Mouse (Mus musculus) midbrain, embryonic 11.5 days (tissue): Measurements from ENCODE around the gene Olfr1128. TPM values are rescaled to one million over a fixed set of nuclear protein-coding genes. Genes with fewer than 3 reads are reported as not detected.
"Not testable (repeated sequence)": the region's sequence is repeated elsewhere in the genome, so short reads cannot be mapped to it uniquely, and the experiment has no call there.

Experiments
- ATAC-seq: fragments of 200-750 bp; cut with Nextera tagmentation; 2 replicates; pipeline ENCODE4 v1.8.0; 2017; ENCODE audit warnings: moderate TSS enrichment, moderate library complexity; ENCODE audit not compliant: low FRiP score
- DNase-seq: peaks from one replicate; pipeline ENCODE4 v3.0.0; 2015; ENCODE audit warnings: low spot score; ENCODE audit errors: missing footprints
- H3K27ac ChIP-seq: fragments of 300-500 bp; sonication (generic); 2 replicates; pipeline ENCODE4 v1.5.1; 2014; ENCODE audit warnings: low read depth, low read length
- H3K27me3 ChIP-seq: fragments of 300-500 bp; sonication (generic); 2 replicates; pipeline ENCODE4 v1.6.1; 2014; ENCODE audit warnings: mild to moderate bottlenecking, low read length, moderate library complexity, mixed read lengths; ENCODE audit not compliant: control insufficient read depth, insufficient read depth
- H3K36me3 ChIP-seq: fragments of 300-500 bp; sonication (generic); 2 replicates; pipeline ENCODE4 v1.6.1; 2014; ENCODE audit warnings: mild to moderate bottlenecking, low read length, moderate library complexity, mixed read lengths; ENCODE audit not compliant: control insufficient read depth, insufficient read depth
- H3K4me1 ChIP-seq: fragments of 300-500 bp; sonication (generic); 2 replicates; pipeline ENCODE4 v1.6.1; 2014; ENCODE audit warnings: low read length; ENCODE audit not compliant: control insufficient read depth, insufficient read depth
- H3K4me2 ChIP-seq: fragments of 300-500 bp; sonication (generic); 2 replicates; pipeline ENCODE4 v1.6.1; 2014; ENCODE audit warnings: mild to moderate bottlenecking, moderate library complexity
- H3K4me3 ChIP-seq: fragments of 300-500 bp; sonication (generic); 2 replicates; pipeline ENCODE4 v1.5.1; 2014; ENCODE audit warnings: low read depth, low read length
- H3K9ac ChIP-seq: fragments of 300-500 bp; sonication (generic); 2 replicates; pipeline ENCODE4 v1.6.1; 2014; ENCODE audit warnings: low read length
- H3K9me3 ChIP-seq: fragments of 300-500 bp; sonication (generic); 2 replicates; pipeline ENCODE4 v1.6.1; 2016; ENCODE audit warnings: low read length; ENCODE audit not compliant: control insufficient read depth
- WGBS: fragments of 180-500 bp; shearing (Covaris S2); extraction: QIAGEN DNeasy Blood & Tissue Kit; methylation state at CpG from one replicate; pipeline ENCODE4 v1.1.7; 2014; 5-methylcytosine and 5-hydroxymethylcytosine counted together
- polyA plus RNA-seq: library from polyadenylated mRNA; unstranded; fragments of >200 nt; fragmentation: Nextera tagmentation; extraction: Ambion mirVana; gene quantifications from 2 replicates; pipeline ENCODE4 v1.2.1, GENCODE M21; 2014

Gene Olfr1128
- polyA plus RNA-seq = not detected in 2 replicates

DNA sequence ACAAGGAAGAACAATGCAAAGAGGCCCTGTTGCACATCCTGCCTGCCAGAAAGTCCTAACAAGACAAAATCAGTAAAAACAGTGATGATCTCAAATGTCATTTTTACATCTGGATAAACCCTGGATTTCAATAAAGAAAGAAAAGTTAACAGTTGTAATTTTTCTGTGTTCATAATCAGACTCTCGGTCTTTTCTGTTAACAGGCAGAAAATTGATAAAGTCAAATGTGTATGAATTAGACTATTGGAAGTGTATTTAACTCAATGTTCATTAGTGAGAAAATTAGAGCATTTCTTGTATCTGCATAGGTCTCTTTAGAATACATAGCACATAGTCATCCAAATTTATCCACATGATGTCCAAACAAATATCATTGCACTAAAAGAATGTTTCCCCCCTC lies at the start of gene Olfr1128:
Olfr1128 (minus strand) TSS at position 101 of the 400 bp plus-strand sequence.
- H3K27ac ChIP-seq = no peak within 1 kb of the TSS
- H3K9ac ChIP-seq = no peak within 1 kb of the TSS
- ATAC-seq (no peak), DNase-seq (no peak)
- H3K27me3 ChIP-seq = no peaks in the 10 kb centered on the region
- H3K4me2 ChIP-seq = no peak within 1 kb of the TSS
- 96% methylated on average over 1 of the region's 1 CpGs for WGBS
- H3K4me1 ChIP-seq = no peaks in the 10 kb centered on the region
- no peaks in the 10 kb centered on the region for H3K9me3 ChIP-seq
- H3K4me3 ChIP-seq = no peak within 1 kb of the TSS
- H3K36me3 ChIP-seq = no peaks in the 10 kb centered on the region; the same call in 1 of the 2 replicates

DNA sequence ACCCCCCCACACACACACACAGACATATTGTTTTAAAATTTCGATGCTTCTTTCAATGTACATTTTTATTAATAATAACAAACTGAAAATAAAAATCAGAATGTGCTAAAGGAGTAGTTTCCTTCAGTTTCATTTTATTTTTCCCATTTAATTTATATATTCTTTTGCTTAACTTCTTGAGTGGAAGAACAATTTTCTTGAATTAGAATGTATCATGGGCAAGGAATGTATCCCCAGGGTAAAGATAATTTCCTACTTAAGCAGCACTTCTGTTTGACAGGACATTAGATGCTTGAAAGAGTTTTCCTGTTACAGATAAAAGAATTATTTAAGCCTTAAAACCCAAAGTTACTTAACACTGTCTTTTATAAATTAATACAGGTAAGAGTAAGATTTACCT lies 28.3 kb upstream of the Olfr1128 start, which contains the start of gene Olfr1129:
Olfr1129 (plus strand) TSS at position 301 of the 400 bp plus-strand sequence.
- not testable (repeated sequence) for H3K4me3 ChIP-seq, DNase-seq, H3K4me1 ChIP-seq, H3K4me2 ChIP-seq, H3K9me3 ChIP-seq, H3K27me3 ChIP-seq, ATAC-seq, H3K27ac ChIP-seq, H3K9ac ChIP-seq, H3K36me3 ChIP-seq
- WGBS = 86% methylated on average over 1 of the region's 1 CpGs

DNA sequence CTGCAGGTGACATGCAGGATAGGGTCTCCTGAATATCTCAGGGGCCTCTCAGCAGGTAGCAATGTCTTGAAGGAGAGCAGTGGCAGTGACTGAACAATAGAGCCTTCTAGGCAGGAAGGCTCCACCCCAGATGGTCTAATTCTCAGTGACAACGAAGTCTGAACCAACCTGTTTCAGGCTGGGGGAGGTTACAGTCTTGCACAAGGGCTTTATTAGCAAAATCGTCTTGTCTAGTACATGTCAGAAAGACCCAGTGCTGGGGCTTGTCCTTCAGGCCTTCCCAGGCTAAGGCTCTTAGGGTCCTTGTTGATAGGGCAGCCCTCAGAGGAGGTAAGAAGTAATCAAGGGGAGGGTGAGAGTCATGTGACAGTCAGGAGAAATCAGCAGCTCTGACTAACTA lies 10.5 kb downstream of the Olfr1128 start:
- Histone ChIP-seq H3K27me3 (no peaks in the 10 kb centered on the region), H3K36me3 (no peaks in the 10 kb centered on the region), H3K4me2 (no peak overlapping the region), H3K9me3 (no peaks in the 10 kb centered on the region), H3K27ac (no peak overlapping the region), H3K4me1 (no peaks in the 10 kb centered on the region), H3K9ac (no peak overlapping the region), H3K4me3 (no peak overlapping the region)
- no peak for ATAC-seq
- 56% methylated on average over 2 of the region's 2 CpGs for WGBS
- no peak for DNase-seq

DNA sequence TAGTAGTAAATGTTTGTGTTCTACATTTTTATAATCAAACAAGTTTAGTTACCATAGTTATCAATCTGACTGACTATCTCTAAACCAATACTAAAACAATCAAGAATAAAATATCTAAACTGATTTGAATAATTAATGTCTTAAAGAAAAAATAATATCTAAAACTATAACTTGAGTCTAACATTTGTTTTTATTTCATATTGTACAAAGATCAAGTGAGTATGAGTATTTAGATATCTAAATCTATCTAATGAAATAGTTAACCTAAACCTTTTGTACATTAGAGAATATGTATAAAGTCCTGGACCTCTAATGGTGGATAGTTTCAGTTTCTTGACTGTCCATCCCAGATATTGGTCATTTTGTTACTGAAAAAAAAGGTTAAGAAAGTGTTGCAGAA lies 13.8 kb downstream of the Olfr1128 start, which contains the start of gene Olfr153:
Olfr153 (plus strand) TSS at position 301 of the 400 bp plus-strand sequence.
- Histone ChIP-seq H3K36me3 (no peaks in the 10 kb centered on the region), H3K9ac (no peak within 1 kb of the TSS), H3K4me3 (no peak within 1 kb of the TSS), H3K27ac (no peak within 1 kb of the TSS), H3K4me2 (no peak within 1 kb of the TSS), H3K27me3 (no peaks in the 10 kb centered on the region), H3K4me1 (no peaks in the 10 kb centered on the region), H3K9me3 (no peaks in the 10 kb centered on the region)
- DNase-seq (no peak), ATAC-seq (no peak)

DNA sequence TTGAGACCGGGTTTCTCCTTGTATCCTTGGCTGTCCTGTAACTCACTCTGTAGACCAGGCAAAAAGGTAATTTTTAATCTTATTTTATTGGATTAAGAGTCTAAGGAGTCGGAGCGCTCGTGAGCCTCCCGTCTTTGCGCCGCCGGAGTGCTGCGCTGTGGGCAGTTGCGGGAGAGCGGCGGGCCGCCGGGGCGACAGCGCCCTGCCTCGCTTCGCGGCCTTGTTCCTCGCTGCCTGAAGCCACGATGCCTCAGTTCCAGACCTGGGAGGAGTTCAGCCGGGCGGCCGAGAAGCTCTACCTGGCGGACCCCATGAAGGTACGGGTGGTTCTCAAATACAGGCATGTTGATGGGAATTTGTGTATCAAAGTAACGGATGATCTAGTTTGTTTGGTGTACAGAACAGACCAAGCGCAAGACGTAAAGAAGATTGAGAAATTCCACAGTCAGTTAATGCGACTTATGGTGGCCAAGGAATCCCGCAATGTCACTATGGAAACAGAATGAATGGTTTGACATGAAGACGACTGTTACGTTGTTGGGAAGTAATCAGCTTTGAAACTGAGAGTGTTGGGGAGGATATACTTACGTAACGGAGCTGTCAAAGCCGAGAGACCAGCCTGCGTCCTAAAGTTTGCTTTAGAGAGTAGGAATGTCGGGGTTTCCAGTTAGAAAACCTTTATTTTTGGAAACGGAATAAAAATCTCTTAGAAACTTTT lies 19.3 kb downstream of the Olfr1128 start:
- WGBS = 23% methylated on average over 38 of the region's 39 CpGs
- H3K4me2 ChIP-seq = peak overlapping the region; percentile 38
- ATAC-seq (peak; percentile 89), DNase-seq (peak; percentile 89)
- not testable (repeated sequence) for H3K27me3 ChIP-seq, H3K4me1 ChIP-seq, H3K9me3 ChIP-seq, H3K9ac ChIP-seq, H3K36me3 ChIP-seq, H3K27ac ChIP-seq
- H3K4me3 ChIP-seq = peak overlapping the region; percentile 11; the same call in 1 of the 2 replicates

DNA sequence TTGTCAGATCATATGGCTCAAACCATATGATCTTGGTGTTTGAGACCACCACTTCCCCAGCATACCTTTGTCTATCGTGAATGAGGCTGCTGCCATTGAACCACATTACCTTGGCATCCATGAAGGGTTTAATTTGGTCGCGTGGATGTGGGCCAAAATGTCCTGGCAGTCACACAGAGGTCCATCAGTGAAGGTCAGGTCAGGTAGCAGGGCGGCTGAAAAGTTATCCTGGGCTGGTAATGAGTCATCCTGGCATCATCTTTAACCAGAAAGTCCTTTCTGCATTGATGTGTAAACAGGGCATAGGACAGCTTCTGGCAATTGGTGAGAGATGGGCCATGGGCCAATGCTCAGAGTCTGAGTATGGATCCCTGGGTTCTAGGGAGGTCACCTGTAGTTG lies 24.7 kb downstream of the Olfr1128 start:
- Histone ChIP-seq H3K4me2 (no peak overlapping the region), H3K9me3 (no peaks in the 10 kb centered on the region), H3K27ac (no peak overlapping the region), H3K27me3 (no peaks in the 10 kb centered on the region), H3K4me3 (no peak overlapping the region), H3K9ac (no peak overlapping the region), H3K4me1 (no peaks in the 10 kb centered on the region), H3K36me3 (no peaks in the 10 kb centered on the region)
- ATAC-seq = no peak
- no peak for DNase-seq
- WGBS = 84% methylated on average over 4 of the region's 4 CpGs

DNA sequence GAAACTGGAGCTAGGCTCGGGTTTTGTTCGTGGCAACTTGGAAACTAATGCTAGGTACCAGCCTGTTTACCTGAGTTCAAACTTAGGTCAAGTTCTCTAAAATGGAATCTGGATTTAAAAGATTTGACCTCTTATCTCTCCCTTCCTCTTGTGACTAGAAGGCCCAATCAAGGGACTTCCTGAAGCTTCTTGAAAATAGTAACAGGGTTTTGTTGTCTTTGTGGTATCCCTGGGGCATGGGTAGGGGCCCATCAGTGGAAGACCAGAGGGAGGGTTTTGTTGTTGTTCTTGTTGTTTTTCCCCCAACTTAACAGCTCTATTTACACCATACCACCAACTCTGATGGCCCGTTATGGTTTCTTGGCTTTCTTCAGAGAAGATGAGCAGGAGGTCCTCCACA lies 28.8 kb downstream of the Olfr1128 start:
- no peak for DNase-seq
- Histone ChIP-seq H3K9me3 (no peaks in the 10 kb centered on the region), H3K27me3 (no peaks in the 10 kb centered on the region), H3K4me3 (no peak overlapping the region), H3K4me2 (no peak overlapping the region), H3K4me1 (no peaks in the 10 kb centered on the region), H3K27ac (no peak overlapping the region), H3K9ac (no peak overlapping the region), H3K36me3 (no peaks in the 10 kb centered on the region)
- 88% methylated on average over 3 of the region's 3 CpGs for WGBS
- no peak for ATAC-seq

DNA sequence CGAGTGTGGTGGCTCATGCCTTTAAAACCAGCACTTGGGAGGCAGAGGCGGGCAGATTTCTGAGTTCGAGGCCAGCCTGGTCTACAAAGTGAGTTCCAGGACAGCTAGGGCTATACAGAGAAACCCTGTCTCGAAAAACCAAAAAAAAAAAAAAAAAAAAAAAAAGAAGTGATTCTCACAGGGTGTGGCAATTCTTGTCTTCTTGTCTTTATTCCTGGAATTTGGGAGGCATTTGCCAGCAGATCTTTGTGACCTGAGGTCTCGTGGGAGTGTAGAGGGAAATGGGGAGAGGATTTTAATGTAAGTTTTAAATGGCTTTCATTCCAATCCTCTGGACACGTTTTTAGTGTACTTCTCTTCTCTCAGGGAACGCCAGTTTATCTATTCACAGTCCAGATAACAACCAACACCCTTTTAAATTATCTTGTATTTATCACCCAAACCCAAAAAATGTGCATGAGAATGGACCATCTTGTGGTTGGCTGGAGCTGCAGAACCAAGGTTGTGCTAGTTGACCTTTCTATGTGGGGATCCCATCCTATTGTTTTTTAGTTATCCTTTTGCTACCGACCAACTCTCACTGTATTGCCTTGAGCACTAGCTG lies 29.8 kb downstream of the Olfr1128 start:
- Histone ChIP-seq H3K4me3 (no peak overlapping the region), H3K36me3 (no peaks in the 10 kb centered on the region), H3K4me2 (no peak overlapping the region), H3K27me3 (no peaks in the 10 kb centered on the region), H3K27ac (no peak overlapping the region), H3K9me3 (no peaks in the 10 kb centered on the region), H3K9ac (no peak overlapping the region), H3K4me1 (no peaks in the 10 kb centered on the region)
- no peak for DNase-seq
- 83% methylated on average over 7 of the region's 8 CpGs for WGBS
- no peak for ATAC-seq

DNA sequence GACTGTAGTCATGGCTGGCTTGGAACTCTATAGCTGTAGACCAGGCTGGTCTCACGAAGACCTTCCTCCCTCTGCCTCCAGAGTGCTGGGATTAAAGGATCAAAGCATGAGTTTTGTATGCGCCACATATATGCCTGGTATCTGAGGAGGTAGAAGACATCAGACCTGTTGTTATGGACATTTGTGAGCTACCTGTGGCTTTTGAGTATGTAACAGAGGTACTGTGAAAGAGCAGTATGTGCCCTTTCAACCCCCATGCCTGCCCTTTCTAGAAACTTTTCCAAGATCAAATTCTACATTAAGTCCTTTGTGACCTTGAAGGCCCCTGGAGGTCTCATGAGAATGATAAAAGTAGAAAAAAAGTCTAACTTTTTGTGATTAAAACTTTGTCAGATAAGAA lies 30.3 kb downstream of the Olfr1128 start:
- no peak overlapping the region for H3K4me3 ChIP-seq
- no peaks in the 10 kb centered on the region for H3K9me3 ChIP-seq
- H3K4me2 ChIP-seq = no peak overlapping the region
- no peaks in the 10 kb centered on the region for H3K4me1 ChIP-seq
- no peak for ATAC-seq
- H3K27ac ChIP-seq = no peak overlapping the region
- no peak overlapping the region for H3K9ac ChIP-seq
- WGBS = 83% methylated on average over 2 of the region's 2 CpGs
- no peaks in the 10 kb centered on the region for H3K27me3 ChIP-seq
- no peaks in the 10 kb centered on the region for H3K36me3 ChIP-seq
- DNase-seq = no peak
